Mouse (Mus musculus): ENCODE measurements at regions not wholly inside any gene's neighbourhood (a gene's known extent, or its start where the extent isn't known, plus 50 kb on each side); places are given as distances from the start of the nearest gene placed in this dataset.

DNA sequence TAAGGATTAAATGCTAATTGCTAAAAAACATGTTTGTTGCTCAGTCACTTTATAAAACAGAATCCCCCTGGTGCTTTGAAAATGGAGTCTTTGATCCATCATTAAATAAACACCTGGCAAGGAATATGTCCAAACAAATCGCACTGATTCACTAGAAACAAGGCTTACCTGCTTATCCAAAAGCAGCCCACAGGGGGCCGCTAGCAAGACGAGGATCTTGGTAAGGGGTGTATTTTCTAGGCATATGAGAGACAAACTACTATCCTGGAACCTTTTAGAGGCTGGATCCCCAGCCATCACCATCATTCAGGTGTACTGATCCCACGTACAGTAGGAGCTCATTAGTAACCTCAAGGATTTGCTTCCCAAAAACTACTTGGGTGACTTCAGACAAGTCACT, 201.2 kb downstream of the Gpam start:
- H3K9ac ChIP-seq (ENCODE audit: low read depth, low read length) = no peak overlapping the region
- TF ChIP-seq CTCF (IDR thresholded peaks at IDR 0.05; ENCODE audit: low read depth) = no peak
- no peak overlapping the region for H3K4me3 ChIP-seq (ENCODE audit: low read depth, low read length)
- H3K27me3 ChIP-seq (replicated peaks; ENCODE audit: control insufficient read depth, insufficient read depth, low read length) = no peaks in the 10 kb centered on the region
- no peaks in the 10 kb centered on the region for H3K4me1 ChIP-seq (replicated peaks; ENCODE audit: control insufficient read depth, insufficient read depth, low read length)
- H3K9me3 ChIP-seq (ENCODE audit: control insufficient read depth) = no peaks in the 10 kb centered on the region
- ATAC-seq = no peak
- no peaks in the 10 kb centered on the region for H3K36me3 ChIP-seq (ENCODE audit: control insufficient read depth, insufficient read depth)
- H3K27ac ChIP-seq (ENCODE audit: low read depth, low read length) = no peak overlapping the region
- no peak overlapping the region for H3K4me2 ChIP-seq (replicated peaks; ENCODE audit: low read depth)
- 69% methylated on average over 4 of the region's 4 CpGs for WGBS

DNA sequence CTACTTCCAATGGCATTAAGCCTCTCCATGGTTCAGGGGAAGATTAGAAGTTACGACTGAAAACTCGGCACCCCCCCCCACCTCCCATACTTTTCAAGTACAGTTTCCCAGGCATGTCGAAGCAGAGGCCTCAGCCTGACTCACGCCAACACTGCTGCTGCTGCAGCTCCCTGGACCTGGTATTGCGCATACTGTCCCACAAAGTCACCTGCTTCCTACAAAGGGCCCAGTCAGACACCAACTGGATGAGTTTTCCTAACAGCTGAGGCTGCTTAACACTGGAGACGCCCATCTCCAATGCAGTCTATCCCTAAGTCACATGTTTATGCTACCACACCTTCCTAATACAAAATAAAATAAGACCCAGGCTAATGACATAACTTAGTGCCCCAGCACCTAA, 207.4 kb downstream of the Gpam start:
- no peak for ATAC-seq
- no peaks in the 10 kb centered on the region for H3K9me3 ChIP-seq (ENCODE audit: control insufficient read depth)
- no peaks in the 10 kb centered on the region for H3K4me1 ChIP-seq (replicated peaks; ENCODE audit: control insufficient read depth, insufficient read depth, low read length)
- no peaks in the 10 kb centered on the region for H3K36me3 ChIP-seq (ENCODE audit: control insufficient read depth, insufficient read depth)
- TF ChIP-seq CTCF (IDR thresholded peaks at IDR 0.05; ENCODE audit: low read depth) = no peak
- no peak overlapping the region for H3K9ac ChIP-seq (ENCODE audit: low read depth, low read length)
- H3K27me3 ChIP-seq (replicated peaks; ENCODE audit: control insufficient read depth, insufficient read depth, low read length) = no peaks in the 10 kb centered on the region
- no peak overlapping the region for H3K4me3 ChIP-seq (ENCODE audit: low read depth, low read length)
- H3K4me2 ChIP-seq (replicated peaks; ENCODE audit: low read depth) = no peak overlapping the region
- 80% methylated on average over 6 of the region's 6 CpGs for WGBS
- no peak overlapping the region for H3K27ac ChIP-seq (ENCODE audit: low read depth, low read length)

DNA sequence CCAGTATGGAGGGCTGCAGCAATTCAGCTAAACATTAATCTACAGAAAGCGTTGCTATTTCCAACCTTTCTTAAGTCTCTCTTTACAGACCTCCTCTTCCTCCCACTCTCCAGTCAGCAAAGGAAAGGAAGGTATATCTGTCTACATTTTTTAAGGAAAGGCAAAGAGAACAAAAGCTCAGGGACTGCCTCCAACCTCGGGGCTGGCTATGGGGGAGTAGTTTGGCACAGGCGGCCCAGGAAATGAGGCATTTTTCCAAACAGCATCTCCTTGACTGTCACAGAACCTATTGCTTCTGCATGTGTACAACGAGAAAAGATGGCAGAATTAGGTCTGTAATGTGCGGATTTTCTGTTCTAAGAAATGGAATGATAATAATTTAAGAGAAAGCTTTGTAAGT, 233.4 kb downstream of the Gpam start:
- ATAC-seq = no peak
- no peaks in the 10 kb centered on the region for H3K36me3 ChIP-seq (ENCODE audit: control insufficient read depth, insufficient read depth)
- TF ChIP-seq CTCF (IDR thresholded peaks at IDR 0.05; ENCODE audit: low read depth) = no peak
- 81% methylated on average over 5 of the region's 5 CpGs for WGBS
- H3K9me3 ChIP-seq (ENCODE audit: control insufficient read depth) = no peaks in the 10 kb centered on the region
- H3K4me3 ChIP-seq (ENCODE audit: low read depth, low read length) = no peak overlapping the region
- no peaks in the 10 kb centered on the region for H3K4me1 ChIP-seq (replicated peaks; ENCODE audit: control insufficient read depth, insufficient read depth, low read length)
- no peak overlapping the region for H3K4me2 ChIP-seq (replicated peaks; ENCODE audit: low read depth)
- no peak overlapping the region for H3K9ac ChIP-seq (ENCODE audit: low read depth, low read length)
- H3K27me3 ChIP-seq (replicated peaks; ENCODE audit: control insufficient read depth, insufficient read depth, low read length) = no peaks in the 10 kb centered on the region
- H3K27ac ChIP-seq (ENCODE audit: low read depth, low read length) = no peak overlapping the region

DNA sequence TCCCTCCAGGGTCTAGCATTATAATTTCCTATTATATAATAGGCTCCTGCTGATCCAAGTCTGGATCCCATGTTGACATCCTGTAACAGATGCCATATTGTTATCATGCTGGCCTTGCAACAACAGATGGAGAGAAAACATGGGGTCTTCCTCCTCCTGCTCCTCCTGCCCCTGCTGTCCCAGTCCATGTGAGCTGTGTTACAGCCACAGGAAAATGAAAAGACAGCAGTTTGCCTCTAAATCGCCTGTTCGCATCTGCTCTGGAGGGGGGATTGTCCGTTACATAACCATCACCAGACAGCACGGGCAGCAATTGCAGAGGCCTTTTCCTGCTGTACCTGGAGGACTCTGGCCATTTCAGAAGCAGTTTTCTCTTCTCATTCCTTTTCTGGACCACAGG, 260.0 kb downstream of the Gpam start:
- WGBS = 88% methylated on average over 4 of the region's 4 CpGs
- H3K9me3 ChIP-seq (ENCODE audit: control insufficient read depth) = no peaks in the 10 kb centered on the region
- no peaks in the 10 kb centered on the region for H3K4me1 ChIP-seq (replicated peaks; ENCODE audit: control insufficient read depth, insufficient read depth, low read length)
- no peak overlapping the region for H3K4me3 ChIP-seq (ENCODE audit: low read depth, low read length)
- no peaks in the 10 kb centered on the region for H3K27me3 ChIP-seq (replicated peaks; ENCODE audit: control insufficient read depth, insufficient read depth, low read length)
- no peak for ATAC-seq
- H3K36me3 ChIP-seq (ENCODE audit: control insufficient read depth, insufficient read depth) = no peaks in the 10 kb centered on the region
- TF ChIP-seq CTCF (IDR thresholded peaks at IDR 0.05; ENCODE audit: low read depth) = no peak
- H3K9ac ChIP-seq (ENCODE audit: low read depth, low read length) = no peak overlapping the region
- no peak overlapping the region for H3K4me2 ChIP-seq (replicated peaks; ENCODE audit: low read depth)
- H3K27ac ChIP-seq (ENCODE audit: low read depth, low read length) = no peak overlapping the region

DNA sequence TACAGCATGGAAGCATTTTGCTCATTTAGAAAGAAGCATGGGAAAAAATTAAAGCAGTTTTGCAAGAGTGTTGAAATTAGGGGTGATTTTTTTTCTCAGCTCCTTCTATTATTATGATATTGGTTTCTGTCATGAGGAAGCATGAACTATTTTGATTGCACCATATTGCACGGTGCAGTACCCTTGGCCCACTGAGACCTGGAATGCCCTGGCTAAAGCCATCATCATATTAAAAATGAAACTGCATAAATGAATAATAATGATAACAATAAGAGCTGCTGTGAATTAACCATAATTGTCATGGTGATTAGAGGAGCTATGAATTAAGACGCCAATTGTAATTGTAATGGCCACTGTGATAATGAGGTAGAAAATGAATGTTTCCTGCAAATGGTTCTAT, 271.8 kb downstream of the Gpam start:
- Histone ChIP-seq H3K4me1 (replicated peaks; ENCODE audit: control insufficient read depth, insufficient read depth, low read length) (no peaks in the 10 kb centered on the region), H3K36me3 (ENCODE audit: control insufficient read depth, insufficient read depth) (no peaks in the 10 kb centered on the region), H3K27me3 (replicated peaks; ENCODE audit: control insufficient read depth, insufficient read depth, low read length) (no peaks in the 10 kb centered on the region), H3K4me2 (replicated peaks; ENCODE audit: low read depth) (no peak overlapping the region), H3K27ac (ENCODE audit: low read depth, low read length) (no peak overlapping the region), H3K9me3 (ENCODE audit: control insufficient read depth) (no peaks in the 10 kb centered on the region), H3K9ac (ENCODE audit: low read depth, low read length) (no peak overlapping the region), H3K4me3 (ENCODE audit: low read depth, low read length) (no peak overlapping the region)
- 82% methylated on average over 2 of the region's 2 CpGs for WGBS
- no peak for TF ChIP-seq CTCF (IDR thresholded peaks at IDR 0.05; ENCODE audit: low read depth)
- no peak for ATAC-seq

DNA sequence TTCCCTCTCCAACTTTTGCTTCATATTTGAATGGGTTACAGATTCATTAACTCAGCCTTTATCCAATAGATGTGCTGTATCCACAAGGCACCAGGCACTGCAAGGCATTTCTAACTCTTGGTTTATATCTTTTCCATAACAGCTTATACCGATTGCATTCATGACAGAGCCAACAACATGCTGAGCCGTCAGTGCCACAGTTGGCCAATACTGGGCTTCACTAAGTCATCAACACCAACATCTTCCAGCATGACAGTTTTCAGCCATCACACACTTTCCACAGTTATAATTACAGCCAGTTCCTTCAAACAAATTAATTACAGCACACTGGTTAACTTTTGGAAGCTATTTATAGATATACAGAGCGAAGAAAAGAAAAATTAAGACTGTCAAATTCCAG, 288.8 kb downstream of the Gpam start:
- WGBS = 77% methylated on average over 3 of the region's 3 CpGs
- H3K4me3 ChIP-seq (ENCODE audit: low read depth, low read length) = no peak overlapping the region
- no peak overlapping the region for H3K27ac ChIP-seq (ENCODE audit: low read depth, low read length)
- no peak overlapping the region for H3K4me2 ChIP-seq (replicated peaks; ENCODE audit: low read depth)
- H3K27me3 ChIP-seq (replicated peaks; ENCODE audit: control insufficient read depth, insufficient read depth, low read length) = no peaks in the 10 kb centered on the region
- H3K4me1 ChIP-seq (replicated peaks; ENCODE audit: control insufficient read depth, insufficient read depth, low read length) = no peaks in the 10 kb centered on the region
- no peaks in the 10 kb centered on the region for H3K36me3 ChIP-seq (ENCODE audit: control insufficient read depth, insufficient read depth)
- no peak for TF ChIP-seq CTCF (IDR thresholded peaks at IDR 0.05; ENCODE audit: low read depth)
- no peak for ATAC-seq
- H3K9me3 ChIP-seq (ENCODE audit: control insufficient read depth) = no peaks in the 10 kb centered on the region
- H3K9ac ChIP-seq (ENCODE audit: low read depth, low read length) = no peak overlapping the region

DNA sequence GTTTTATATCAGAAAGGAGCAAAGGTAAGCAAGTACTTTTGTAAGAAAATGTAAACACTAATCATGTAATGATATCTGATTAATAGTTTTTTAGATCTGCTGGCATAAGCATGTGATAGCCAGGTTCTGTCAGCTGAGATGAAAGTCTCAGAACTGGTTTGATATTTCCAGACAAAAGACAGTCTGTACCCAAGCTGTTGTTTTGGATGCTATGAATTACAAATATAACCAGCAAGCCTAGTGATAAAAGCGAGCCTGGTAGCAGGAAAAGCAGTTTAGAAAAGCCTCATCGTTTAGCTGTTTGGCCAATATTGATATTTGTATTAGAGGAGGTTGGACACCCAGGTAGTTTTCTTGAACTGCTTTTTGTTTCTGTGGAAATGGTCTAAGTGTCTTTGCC, 290.6 kb downstream of the Gpam start:
- no peak overlapping the region for H3K4me2 ChIP-seq (replicated peaks; ENCODE audit: low read depth)
- no peak overlapping the region for H3K27ac ChIP-seq (ENCODE audit: low read depth, low read length)
- no peaks in the 10 kb centered on the region for H3K9me3 ChIP-seq (ENCODE audit: control insufficient read depth)
- H3K9ac ChIP-seq (ENCODE audit: low read depth, low read length) = no peak overlapping the region
- TF ChIP-seq CTCF (IDR thresholded peaks at IDR 0.05; ENCODE audit: low read depth) = no peak
- no peaks in the 10 kb centered on the region for H3K4me1 ChIP-seq (replicated peaks; ENCODE audit: control insufficient read depth, insufficient read depth, low read length)
- H3K4me3 ChIP-seq (ENCODE audit: low read depth, low read length) = no peak overlapping the region
- no peaks in the 10 kb centered on the region for H3K36me3 ChIP-seq (ENCODE audit: control insufficient read depth, insufficient read depth)
- WGBS = 80% methylated on average over 2 of the region's 2 CpGs
- H3K27me3 ChIP-seq (replicated peaks; ENCODE audit: control insufficient read depth, insufficient read depth, low read length) = no peaks in the 10 kb centered on the region
- ATAC-seq = no peak

Data from intestine, postnatal 0 days (tissue).